Mouse (Mus musculus): ENCODE measurements at regions not wholly inside any gene's neighbourhood (a gene's known extent, or its start where the extent isn't known, plus 50 kb on each side); places are given as distances from the start of the nearest gene placed in this dataset.

GRCm38 (mm10) chr12:104607410-104607809 is 134.3 kb upstream of the Gsc start:
- Histone ChIP-seq H3K4me3 (replicated peaks) (no peak overlapping the region), H3K27me3 (no peaks in the 10 kb centered on the region), H3K27ac (replicated peaks) (no peak overlapping the region), H3K9me3 (replicated peaks) (no peaks in the 10 kb centered on the region), H3K4me2 (no peak overlapping the region), H3K36me3 (replicated peaks) (no peaks in the 10 kb centered on the region), H3K9ac (no peak overlapping the region), H3K4me1 (replicated peaks) (no peaks in the 10 kb centered on the region)
- 64% methylated on average over 5 of the region's 5 CpGs for WGBS (ENCODE audit: insufficient replicate concordance)
- no peak for ATAC-seq (ENCODE audit: insufficient read depth)

GRCm38 (mm10) chr12:104605535-104606399 is 132.6 kb upstream of the Gsc start:
- Histone ChIP-seq H3K9ac (no peak overlapping the region), H3K27ac (replicated peaks) (no peak overlapping the region), H3K9me3 (replicated peaks) (no peaks in the 10 kb centered on the region), H3K4me1 (replicated peaks) (no peaks in the 10 kb centered on the region), H3K36me3 (replicated peaks) (no peaks in the 10 kb centered on the region), H3K27me3 (no peaks in the 10 kb centered on the region), H3K4me3 (replicated peaks) (no peak overlapping the region), H3K4me2 (no peak overlapping the region)
- WGBS (ENCODE audit: insufficient replicate concordance): 27% methylated on average over 24 of the region's 24 CpGs
- no peak for ATAC-seq (ENCODE audit: insufficient read depth)

DNA sequence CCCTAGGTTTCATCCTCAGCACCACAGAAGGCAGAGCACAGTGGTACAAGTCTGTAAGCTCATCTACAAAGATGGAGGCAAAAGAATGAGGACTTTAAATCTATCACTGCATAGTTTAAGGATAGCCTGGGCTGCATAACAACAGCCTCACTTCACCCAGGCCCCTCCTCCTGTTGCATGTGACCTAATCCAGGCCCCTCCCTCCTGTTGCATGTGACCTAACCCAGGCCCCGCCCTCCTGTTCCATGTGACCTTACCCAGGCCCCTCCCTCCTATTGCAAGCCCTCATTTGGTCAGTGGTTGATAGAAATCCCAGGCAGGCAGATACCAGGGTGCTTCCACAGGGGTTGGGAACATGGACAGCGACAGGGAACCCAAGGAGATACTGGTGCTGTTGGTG is 124.9 kb upstream of the Gsc start:
- Histone ChIP-seq H3K9me3 (replicated peaks) (no peaks in the 10 kb centered on the region), H3K27ac (replicated peaks) (no peak overlapping the region), H3K27me3 (no peaks in the 10 kb centered on the region), H3K9ac (no peak overlapping the region), H3K36me3 (replicated peaks) (no peaks in the 10 kb centered on the region), H3K4me1 (replicated peaks) (no peaks in the 10 kb centered on the region), H3K4me3 (replicated peaks) (no peak overlapping the region), H3K4me2 (no peak overlapping the region)
- ATAC-seq (ENCODE audit: insufficient read depth): no peak
- 62% methylated on average over 2 of the region's 2 CpGs for WGBS (ENCODE audit: insufficient replicate concordance)

GRCm38 (mm10) chr12:104593526-104594155 is 120.5 kb upstream of the Gsc start:
- no peaks in the 10 kb centered on the region for H3K36me3 ChIP-seq (replicated peaks)
- H3K4me2 ChIP-seq: no peak overlapping the region
- H3K9ac ChIP-seq: no peak overlapping the region
- H3K4me1 ChIP-seq (replicated peaks): no peaks in the 10 kb centered on the region
- no peaks in the 10 kb centered on the region for H3K27me3 ChIP-seq
- WGBS (ENCODE audit: insufficient replicate concordance): 57% methylated on average over 19 of the region's 19 CpGs
- no peak overlapping the region for H3K27ac ChIP-seq (replicated peaks)
- no peak for ATAC-seq (ENCODE audit: insufficient read depth)
- H3K9me3 ChIP-seq (replicated peaks): no peaks in the 10 kb centered on the region
- no peak overlapping the region for H3K4me3 ChIP-seq (replicated peaks)

DNA sequence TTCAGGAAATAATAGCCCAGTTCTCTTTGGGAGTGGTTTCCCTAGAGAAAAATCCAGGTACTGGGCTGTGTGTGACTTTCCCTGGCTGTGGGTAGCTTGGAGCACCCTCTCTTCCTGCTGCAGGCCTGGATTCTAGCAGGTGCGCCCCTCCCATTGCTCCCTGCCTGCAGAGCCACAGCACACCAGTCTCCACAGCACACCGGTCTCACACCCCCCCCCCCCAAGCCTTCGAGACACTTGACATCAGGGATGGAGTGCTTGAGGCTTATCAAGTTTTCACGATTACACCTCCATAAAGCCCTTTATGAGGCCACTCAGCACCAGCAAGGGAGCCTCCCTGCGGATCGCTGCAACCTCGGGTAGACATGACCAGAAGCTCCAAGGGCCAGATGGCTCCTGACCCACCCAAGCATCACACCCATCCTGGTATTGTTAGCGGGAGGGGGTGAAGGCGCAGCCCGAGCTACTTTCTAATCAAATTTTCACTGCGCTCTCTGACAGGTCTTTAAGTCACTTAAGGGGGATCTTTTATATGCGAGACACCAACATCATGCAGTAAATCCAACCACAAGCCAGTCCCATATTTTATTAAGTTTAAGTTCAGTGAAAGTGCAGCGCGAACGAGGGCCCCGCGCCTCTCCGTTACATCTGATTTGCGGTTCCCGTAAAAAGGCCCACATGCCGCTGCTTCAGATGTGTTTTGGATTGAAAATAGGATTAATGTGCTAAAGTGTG is 119.8 kb upstream of the Gsc start:
- no peak overlapping the region for H3K9ac ChIP-seq
- H3K4me2 ChIP-seq: no peak overlapping the region
- WGBS (ENCODE audit: insufficient replicate concordance): 57% methylated on average over 21 of the region's 21 CpGs
- H3K4me1 ChIP-seq (replicated peaks): no peaks in the 10 kb centered on the region
- no peak overlapping the region for H3K27ac ChIP-seq (replicated peaks)
- H3K9me3 ChIP-seq (replicated peaks): no peaks in the 10 kb centered on the region
- no peak overlapping the region for H3K4me3 ChIP-seq (replicated peaks)
- no peaks in the 10 kb centered on the region for H3K36me3 ChIP-seq (replicated peaks)
- ATAC-seq (ENCODE audit: insufficient read depth): no peak
- no peaks in the 10 kb centered on the region for H3K27me3 ChIP-seq

- Histone ChIP-seq H3K4me3 (replicated peaks) (no peak overlapping the region), H3K4me2 (no peak overlapping the region), H3K9me3 (replicated peaks) (no peaks in the 10 kb centered on the region), H3K9ac (no peak overlapping the region), H3K36me3 (replicated peaks) (no peaks in the 10 kb centered on the region), H3K4me1 (replicated peaks) (no peaks in the 10 kb centered on the region), H3K27ac (replicated peaks) (no peak overlapping the region), H3K27me3 (no peaks in the 10 kb centered on the region)
- ATAC-seq (ENCODE audit: insufficient read depth): no peak
- WGBS (ENCODE audit: insufficient replicate concordance): 64% methylated on average over 7 of the region's 7 CpGs
These were observed 118.4 kb upstream of the Gsc start for GRCm38 (mm10) chr12:104591571-104591970.

GRCm38 (mm10) chr12:104590291-104590690 is 117.2 kb upstream of the Gsc start:
- H3K27ac ChIP-seq (replicated peaks): no peak overlapping the region
- no peaks in the 10 kb centered on the region for H3K9me3 ChIP-seq (replicated peaks)
- H3K27me3 ChIP-seq: no peaks in the 10 kb centered on the region
- H3K4me2 ChIP-seq: no peak overlapping the region
- no peaks in the 10 kb centered on the region for H3K36me3 ChIP-seq (replicated peaks)
- no peaks in the 10 kb centered on the region for H3K4me1 ChIP-seq (replicated peaks)
- H3K9ac ChIP-seq: no peak overlapping the region
- no peak for ATAC-seq (ENCODE audit: insufficient read depth)
- WGBS (ENCODE audit: insufficient replicate concordance): 67% methylated on average over 8 of the region's 8 CpGs
- H3K4me3 ChIP-seq (replicated peaks): no peak overlapping the region

DNA sequence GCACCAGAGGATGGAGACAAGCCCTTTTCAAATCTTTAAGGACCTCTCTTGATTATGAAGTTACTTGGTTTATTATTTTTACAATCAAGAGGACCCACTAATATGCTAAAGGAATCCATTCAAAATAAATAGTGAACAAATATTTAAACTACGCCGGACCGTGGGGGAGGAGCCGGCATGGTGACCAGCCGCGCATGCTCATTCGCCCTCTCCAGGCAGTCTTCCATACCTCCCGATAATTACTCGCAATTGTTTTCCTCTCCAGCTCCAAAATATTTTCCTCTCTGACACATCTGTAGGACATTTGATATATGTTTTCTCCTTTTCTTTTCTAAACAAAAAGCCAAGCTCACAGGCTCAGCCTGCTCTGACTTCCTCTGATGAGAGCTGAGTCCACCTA is 111.3 kb upstream of the Gsc start:
- Histone ChIP-seq H3K4me2 (no peak overlapping the region), H3K4me3 (replicated peaks) (no peak overlapping the region), H3K36me3 (replicated peaks) (no peaks in the 10 kb centered on the region), H3K4me1 (replicated peaks) (no peaks in the 10 kb centered on the region), H3K9me3 (replicated peaks) (no peaks in the 10 kb centered on the region), H3K9ac (no peak overlapping the region), H3K27me3 (no peaks in the 10 kb centered on the region), H3K27ac (replicated peaks) (no peak overlapping the region)
- no peak for ATAC-seq (ENCODE audit: insufficient read depth)
- 64% methylated on average over 9 of the region's 9 CpGs for WGBS (ENCODE audit: insufficient replicate concordance)

GRCm38 (mm10) chr12:104580796-104581195 is 107.7 kb upstream of the Gsc start:
- no peak overlapping the region for H3K4me3 ChIP-seq (replicated peaks)
- 68% methylated on average over 7 of the region's 7 CpGs for WGBS (ENCODE audit: insufficient replicate concordance)
- no peak for ATAC-seq (ENCODE audit: insufficient read depth)
- no peak overlapping the region for H3K9ac ChIP-seq
- no peak overlapping the region for H3K4me2 ChIP-seq
- no peaks in the 10 kb centered on the region for H3K9me3 ChIP-seq (replicated peaks)
- H3K27me3 ChIP-seq: peaks cover 7% of the 10 kb centered on the region; the same call in 1 of the 2 replicates
- no peaks in the 10 kb centered on the region for H3K36me3 ChIP-seq (replicated peaks)
- no peak overlapping the region for H3K27ac ChIP-seq (replicated peaks)
- no peaks in the 10 kb centered on the region for H3K4me1 ChIP-seq (replicated peaks)

- Histone ChIP-seq H3K9me3 (replicated peaks) (no peaks in the 10 kb centered on the region), H3K9ac (no peak overlapping the region), H3K4me3 (replicated peaks) (no peak overlapping the region), H3K27me3 (no peaks in the 10 kb centered on the region), H3K36me3 (replicated peaks) (no peaks in the 10 kb centered on the region), H3K4me2 (no peak overlapping the region), H3K27ac (replicated peaks) (no peak overlapping the region), H3K4me1 (replicated peaks) (no peaks in the 10 kb centered on the region)
- no peak for ATAC-seq (ENCODE audit: insufficient read depth)
- 79% methylated on average over 17 of the region's 17 CpGs for WGBS (ENCODE audit: insufficient replicate concordance)
These were observed 94.5 kb upstream of the Gsc start for GRCm38 (mm10) chr12:104567622-104568021.

DNA sequence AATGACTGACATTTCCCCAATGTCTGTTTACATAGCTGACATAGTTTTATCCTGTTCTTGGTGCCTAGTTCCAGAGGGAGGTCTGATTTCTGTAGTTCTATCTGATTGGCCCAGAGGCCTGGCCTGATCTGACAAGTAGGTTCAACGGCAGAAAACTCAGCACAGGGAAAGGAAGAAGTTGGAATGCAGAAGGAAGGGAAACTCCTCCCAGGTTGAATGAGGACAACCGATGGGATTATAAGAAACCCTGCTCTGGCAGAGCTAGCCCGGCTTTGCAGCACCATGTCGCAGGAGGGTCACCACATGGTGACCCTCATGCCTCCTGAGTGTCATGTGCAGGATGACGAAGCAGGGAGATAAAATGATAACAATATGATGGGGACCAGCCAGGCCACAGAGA is 89.8 kb upstream of the Gsc start:
- Histone ChIP-seq H3K4me1 (replicated peaks) (no peaks in the 10 kb centered on the region), H3K27me3 (no peaks in the 10 kb centered on the region), H3K9me3 (replicated peaks) (no peaks in the 10 kb centered on the region), H3K27ac (replicated peaks) (no peak overlapping the region), H3K9ac (no peak overlapping the region), H3K4me2 (no peak overlapping the region), H3K4me3 (replicated peaks) (no peak overlapping the region), H3K36me3 (replicated peaks) (no peaks in the 10 kb centered on the region)
- no peak for ATAC-seq (ENCODE audit: insufficient read depth)
- 56% methylated on average over 5 of the region's 5 CpGs for WGBS (ENCODE audit: insufficient replicate concordance)

All from liver, embryonic 15.5 days (tissue).